Mouse (Mus musculus) left cerebral cortex, adult 8-10 months (tissue): Measurements from ENCODE around the gene Arhgef6. TPM values are rescaled to one million over a fixed set of nuclear protein-coding genes. Genes with fewer than 3 reads are reported as not detected.

ENCODE experiments used
- DNase-seq, 2 experiments: peaks; one replicate each; pipeline ENCODE4 v3.0.0; 2022; ENCODE audit warnings: low spot score in 2 of 2
- total RNA-seq, 4 experiments: library from RNA; stranded (reverse); gene quantifications; 2 replicates each; pipeline ENCODE4 v1.2.4; 2022

The Arhgef6 gene
- total RNA-seq, 4 experiments from 2014 or later: 12.2 to 19.1 (median 16.4) TPM

GRCm38 (mm10) chrX:57303188-57303878 lies 35.2 kb downstream of the Arhgef6 start:
- DNase-seq: no peak

GRCm38 (mm10) chrX:57298946-57299345 lies 39.6 kb downstream of the Arhgef6 start:
- DNase-seq: no peak

GRCm38 (mm10) chrX:57288458-57288857 lies 50.1 kb downstream of the Arhgef6 start:
- DNase-seq: no peak

- no peak for DNase-seq
These were observed 52.2 kb downstream of the Arhgef6 start for GRCm38 (mm10) chrX:57286281-57286680.

- DNase-seq: no peak
These were observed 56.3 kb downstream of the Arhgef6 start for GRCm38 (mm10) chrX:57282184-57282583.

GRCm38 (mm10) chrX:57277560-57278335 lies 60.8 kb downstream of the Arhgef6 start:
- DNase-seq: no peak

GRCm38 (mm10) chrX:57263515-57263914 lies 75.0 kb downstream of the Arhgef6 start:
- no peak for DNase-seq

GRCm38 (mm10) chrX:57260744-57261143 lies 77.8 kb downstream of the Arhgef6 start:
- DNase-seq: no peak

GRCm38 (mm10) chrX:57253329-57254055 lies 85.0 kb downstream of the Arhgef6 start:
- DNase-seq: no peak

- no peak for DNase-seq
These were observed 100.0 kb downstream of the Arhgef6 start for GRCm38 (mm10) chrX:57238572-57238971.

- DNase-seq: no peak
These were observed 102.5 kb downstream of the Arhgef6 start for GRCm38 (mm10) chrX:57235982-57236381.

GRCm38 (mm10) chrX:57233596-57233995 lies 104.9 kb downstream of the Arhgef6 start:
- peak in 1 of 2 experiments; percentile 18 for DNase-seq

GRCm38 (mm10) chrX:57228178-57228577 lies 110.4 kb downstream of the Arhgef6 start:
- DNase-seq: no peak

GRCm38 (mm10) chrX:57223301-57223700 lies 115.2 kb downstream of the Arhgef6 start:
- DNase-seq: no peak

GRCm38 (mm10) chrX:57221881-57222280 lies 116.6 kb downstream of the Arhgef6 start:
- DNase-seq: no peak

GRCm38 (mm10) chrX:57219563-57219962 lies 119.0 kb downstream of the Arhgef6 start:
- DNase-seq: no peak

- DNase-seq: no peak
These were observed 122.3 kb downstream of the Arhgef6 start for GRCm38 (mm10) chrX:57216271-57216670.

- DNase-seq: no peak
These were observed 123.0 kb downstream of the Arhgef6 start for GRCm38 (mm10) chrX:57215495-57215894.

GRCm38 (mm10) chrX:57212862-57213261 lies 125.7 kb downstream of the Arhgef6 start:
- no peak for DNase-seq

- DNase-seq: no peak
These were observed 126.7 kb downstream of the Arhgef6 start, which contains the start of gene Cd40lg for GRCm38 (mm10) chrX:57211876-57212275. Cd40lg (plus strand) TSS chrX:57212143.

GRCm38 (mm10) chrX:57210591-57210990 lies 127.9 kb downstream of the Arhgef6 start:
- no peak for DNase-seq

GRCm38 (mm10) chrX:57200397-57200796 lies 138.1 kb downstream of the Arhgef6 start:
- DNase-seq: no peak
